Mouse (Mus musculus): ENCODE results near the gene Shpk. TPM values are rescaled to one million over a fixed set of nuclear protein-coding genes. Genes with fewer than 3 reads are reported as not detected.

Shpk gene
- polyA plus RNA-seq (2012; rRNA removed): 4.1 and 4.4 TPM in 2 replicates

DNA sequence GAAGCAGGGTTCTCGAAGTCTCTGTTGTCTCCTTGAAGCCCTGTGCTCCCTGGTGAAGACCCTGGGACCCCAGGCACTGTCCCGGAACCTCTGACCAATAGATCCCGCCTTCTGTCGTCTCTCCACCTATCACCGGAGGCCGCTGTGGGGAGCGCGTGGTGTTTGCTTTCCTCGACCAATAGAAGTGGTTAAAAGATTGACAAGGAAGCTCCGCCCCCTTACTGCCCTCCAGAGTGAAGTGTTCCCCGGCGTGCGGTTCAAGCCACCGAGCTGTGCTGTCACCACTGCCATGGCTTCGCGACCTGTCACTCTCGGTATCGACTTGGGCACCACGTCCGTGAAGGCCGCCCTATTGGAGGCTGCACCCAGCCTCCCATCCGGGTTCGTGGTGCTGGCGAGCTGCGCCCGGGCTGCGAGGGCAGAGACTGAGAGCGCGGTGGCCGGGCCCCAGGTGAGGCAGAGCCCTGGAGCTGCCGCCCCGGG is at the start of gene Shpk:
Gene Shpk (plus strand): TSS at position 231 of the 483 bp plus-strand sequence.
- TF ChIP-seq CTCF (IDR thresholded peaks at IDR 0.05; ENCODE audit: extremely low read depth, insufficient read depth, low read length) (no peak), POLR2A (IDR thresholded peaks at IDR 0.05; ENCODE audit: extremely low read depth, insufficient read depth, low read length) (peak; percentile 78; the same call in 1 of the 2 replicates)
- 0 out of 2 replicates have a peak within 1 kb of the TSS, but pooled peaks have one; percentile 7 for H3K27ac ChIP-seq (ENCODE audit: insufficient read depth, low read length)
- peaks cover 2% of the 10 kb centered on the region; the same call in 1 of the 2 replicates for H3K4me1 ChIP-seq (ENCODE audit: control insufficient read depth, insufficient read depth, low read length)
- peak within 1 kb of the TSS; percentile 48 for H3K4me3 ChIP-seq (ENCODE audit: insufficient read depth, low read length)

DNA sequence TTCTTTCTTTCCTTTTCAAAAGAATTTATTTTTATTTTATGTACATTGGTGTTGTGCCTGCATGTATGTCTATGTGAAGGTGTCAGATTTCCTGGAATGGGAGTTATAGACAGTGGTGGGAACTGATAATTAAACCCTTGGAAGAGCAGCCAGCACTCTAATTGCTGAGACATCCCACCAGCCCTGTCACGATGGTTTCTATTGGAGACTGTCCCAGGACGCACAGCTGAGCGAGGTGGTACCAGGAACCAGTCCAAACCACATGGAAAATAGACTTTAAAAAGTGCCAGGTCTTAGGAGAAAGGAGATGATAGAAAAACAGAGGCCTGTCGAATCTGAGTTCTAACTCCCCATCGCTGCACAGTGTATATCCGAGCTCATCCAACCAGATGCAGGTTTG is 44.2 kb upstream of the Shpk start:
- Histone ChIP-seq H3K4me3 (ENCODE audit: insufficient read depth, low read length) (no peak overlapping the region), H3K4me1 (ENCODE audit: control insufficient read depth, insufficient read depth, low read length) (no peaks in the 10 kb centered on the region), H3K27ac (ENCODE audit: insufficient read depth, low read length) (no peak overlapping the region)
- TF ChIP-seq POLR2A (IDR thresholded peaks at IDR 0.05; ENCODE audit: extremely low read depth, insufficient read depth, low read length) (no peak), CTCF (IDR thresholded peaks at IDR 0.05; ENCODE audit: extremely low read depth, insufficient read depth, low read length) (no peak)

DNA sequence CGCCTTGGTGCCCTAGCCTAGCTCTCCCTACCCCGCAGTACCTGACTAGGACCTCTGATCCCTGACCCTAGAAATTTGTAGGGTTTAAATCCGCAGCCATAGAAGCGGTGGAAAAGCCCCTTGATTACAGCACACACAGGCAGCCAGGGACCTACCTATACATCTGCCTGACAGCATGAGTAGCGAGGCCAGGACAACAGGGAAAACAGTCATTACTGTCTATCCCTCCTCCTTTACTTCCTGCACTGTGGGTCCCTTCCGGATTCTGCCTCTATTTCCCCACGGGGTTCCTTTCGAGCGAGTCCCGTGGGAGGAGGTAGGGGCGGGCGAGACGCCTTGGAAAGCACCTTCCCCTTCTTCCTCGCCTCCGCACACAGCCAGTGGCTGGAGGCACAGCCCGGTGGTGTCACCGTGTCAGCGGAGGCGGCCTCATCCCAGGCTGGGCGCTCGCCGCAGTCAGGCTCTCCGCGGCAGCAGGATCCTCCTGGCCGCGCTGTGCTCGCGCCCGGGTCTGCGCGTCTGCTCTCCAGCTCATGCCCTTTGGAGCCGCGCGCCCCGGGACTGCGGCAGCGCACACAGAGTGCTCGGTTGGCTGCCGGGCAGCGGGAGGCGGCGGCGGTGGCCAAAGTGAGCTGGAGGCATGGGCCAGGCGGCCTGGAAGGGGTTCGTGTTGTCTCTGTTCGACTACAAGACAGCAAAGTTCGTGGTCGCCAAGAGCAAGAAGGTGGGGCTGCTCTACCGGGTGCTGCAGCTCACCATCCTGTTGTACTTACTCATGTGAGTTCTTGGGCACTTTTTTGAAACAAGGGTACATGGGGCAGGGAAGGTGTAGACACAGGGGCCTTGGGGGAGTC is 39.1 kb upstream of the Shpk start, which contains the start of gene P2rx5:
Gene P2rx5 (plus strand): TSS at position 465 of the 854 bp plus-strand sequence.
- peak within 1 kb of the TSS; percentile 34; the same call in 1 of the 2 replicates for H3K4me3 ChIP-seq (ENCODE audit: insufficient read depth, low read length)
- TF ChIP-seq CTCF (IDR thresholded peaks at IDR 0.05; ENCODE audit: extremely low read depth, insufficient read depth, low read length) (no peak), POLR2A (IDR thresholded peaks at IDR 0.05; ENCODE audit: extremely low read depth, insufficient read depth, low read length) (no peak)

DNA sequence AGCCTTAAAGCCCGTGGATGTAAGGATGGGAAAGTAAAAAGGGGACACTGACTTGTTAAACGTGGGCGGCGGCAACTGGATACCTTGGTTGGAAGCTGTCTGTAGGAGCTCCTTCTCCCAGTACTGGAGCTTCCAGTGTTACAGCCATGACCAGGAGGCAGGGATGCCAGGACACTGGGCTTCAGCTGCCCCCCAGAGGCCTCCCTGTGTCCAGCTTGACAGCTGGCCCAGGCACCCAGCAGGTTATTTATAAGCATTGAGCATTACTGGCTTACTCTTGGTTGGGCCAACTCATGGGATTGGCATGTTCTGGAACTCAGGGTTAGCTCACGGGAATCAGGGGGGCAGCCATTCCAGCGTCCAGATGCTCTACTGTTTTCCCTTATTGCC is 38.5 kb upstream of the Shpk start:
- TF ChIP-seq CTCF (IDR thresholded peaks at IDR 0.05; ENCODE audit: extremely low read depth, insufficient read depth, low read length): no peak
- TF ChIP-seq POLR2A (IDR thresholded peaks at IDR 0.05; ENCODE audit: extremely low read depth, insufficient read depth, low read length): no peak
- Histone ChIP-seq H3K4me3 (ENCODE audit: insufficient read depth, low read length) (peak overlapping the region; percentile 34; the same call in 1 of the 2 replicates), H3K4me1 (ENCODE audit: control insufficient read depth, insufficient read depth, low read length) (no peaks in the 10 kb centered on the region), H3K27ac (ENCODE audit: insufficient read depth, low read length) (no peak overlapping the region)

More for the DNA sequence above, 39.1 kb upstream of the Shpk start, which contains the start of gene P2rx5:
- Histone ChIP-seq H3K27ac (ENCODE audit: insufficient read depth, low read length) (no peak within 1 kb of the TSS), H3K4me1 (ENCODE audit: control insufficient read depth, insufficient read depth, low read length) (no peaks in the 10 kb centered on the region)

DNA sequence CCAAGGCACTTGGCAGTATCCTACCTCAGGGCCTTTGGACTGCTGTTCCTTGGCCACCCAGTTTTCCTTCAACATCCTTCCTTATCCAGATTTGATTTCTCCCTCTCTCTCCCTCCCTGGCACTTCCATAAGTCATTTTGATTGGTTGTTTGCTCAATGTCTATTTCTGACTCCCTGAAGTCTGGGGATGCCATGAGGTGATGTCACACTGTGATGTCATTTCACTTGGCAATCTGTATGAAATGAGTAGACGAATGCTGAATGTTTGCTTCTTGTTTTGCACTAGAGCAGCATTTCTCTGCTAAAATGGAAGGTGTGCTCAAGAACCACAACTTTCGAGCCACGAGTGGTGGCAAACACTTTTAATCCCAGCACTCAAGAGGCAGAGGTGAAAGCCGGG is 37.6 kb upstream of the Shpk start:
- H3K4me1 ChIP-seq (ENCODE audit: control insufficient read depth, insufficient read depth, low read length): no peaks in the 10 kb centered on the region
- TF ChIP-seq POLR2A (IDR thresholded peaks at IDR 0.05; ENCODE audit: extremely low read depth, insufficient read depth, low read length) (no peak), CTCF (IDR thresholded peaks at IDR 0.05; ENCODE audit: extremely low read depth, insufficient read depth, low read length) (no peak)
- H3K27ac ChIP-seq (ENCODE audit: insufficient read depth, low read length): no peak overlapping the region
- no peak overlapping the region for H3K4me3 ChIP-seq (ENCODE audit: insufficient read depth, low read length)

DNA sequence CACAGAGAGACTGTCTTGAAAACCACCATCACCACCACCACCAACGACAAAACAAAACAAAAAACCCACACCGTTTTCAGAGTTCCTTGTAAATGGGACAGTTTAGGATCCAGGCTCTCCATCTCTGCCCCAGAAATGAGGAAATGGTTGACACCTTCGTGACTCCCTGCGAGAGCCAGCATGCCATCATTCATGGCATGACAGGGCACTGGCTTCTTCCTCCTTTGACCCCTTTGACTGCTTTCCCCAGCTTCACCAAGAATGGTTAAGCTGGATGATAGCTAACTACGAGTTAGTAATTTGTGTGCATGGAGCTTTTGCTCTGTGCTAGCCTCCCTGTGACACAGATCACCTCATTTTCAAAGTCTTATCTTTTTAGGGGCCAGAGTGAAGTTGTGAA is 37.0 kb upstream of the Shpk start:
- Histone ChIP-seq H3K4me3 (ENCODE audit: insufficient read depth, low read length) (no peak overlapping the region), H3K27ac (ENCODE audit: insufficient read depth, low read length) (no peak overlapping the region), H3K4me1 (ENCODE audit: control insufficient read depth, insufficient read depth, low read length) (no peaks in the 10 kb centered on the region)
- TF ChIP-seq POLR2A (IDR thresholded peaks at IDR 0.05; ENCODE audit: extremely low read depth, insufficient read depth, low read length): no peak
- TF ChIP-seq CTCF (IDR thresholded peaks at IDR 0.05; ENCODE audit: extremely low read depth, insufficient read depth, low read length): no peak

DNA sequence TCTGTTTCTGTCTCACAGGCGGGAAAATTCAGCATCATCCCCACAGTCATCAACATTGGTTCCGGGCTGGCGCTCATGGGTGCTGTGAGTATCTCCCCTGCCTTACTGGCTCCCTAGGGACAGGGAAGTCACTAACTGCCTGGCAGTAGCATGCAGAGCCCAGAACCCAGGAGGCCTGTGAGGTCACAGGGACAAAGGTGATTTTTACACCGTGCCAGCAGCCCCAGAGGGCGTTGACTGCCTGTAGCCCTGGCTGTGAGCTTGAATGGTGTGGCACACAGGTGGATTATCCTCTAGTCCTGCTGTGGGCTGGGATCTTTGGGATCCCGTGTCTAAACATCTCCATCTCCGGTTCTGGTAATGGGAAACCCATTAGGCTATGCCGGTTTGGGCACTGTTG is 31.2 kb upstream of the Shpk start:
- no peak overlapping the region for H3K4me3 ChIP-seq (ENCODE audit: insufficient read depth, low read length)
- no peak for TF ChIP-seq POLR2A (IDR thresholded peaks at IDR 0.05; ENCODE audit: extremely low read depth, insufficient read depth, low read length)
- no peak for TF ChIP-seq CTCF (IDR thresholded peaks at IDR 0.05; ENCODE audit: extremely low read depth, insufficient read depth, low read length)
- no peak overlapping the region for H3K27ac ChIP-seq (ENCODE audit: insufficient read depth, low read length)
- peaks cover 1% of the 10 kb centered on the region; the same call in 1 of the 2 replicates for H3K4me1 ChIP-seq (ENCODE audit: control insufficient read depth, insufficient read depth, low read length)

DNA sequence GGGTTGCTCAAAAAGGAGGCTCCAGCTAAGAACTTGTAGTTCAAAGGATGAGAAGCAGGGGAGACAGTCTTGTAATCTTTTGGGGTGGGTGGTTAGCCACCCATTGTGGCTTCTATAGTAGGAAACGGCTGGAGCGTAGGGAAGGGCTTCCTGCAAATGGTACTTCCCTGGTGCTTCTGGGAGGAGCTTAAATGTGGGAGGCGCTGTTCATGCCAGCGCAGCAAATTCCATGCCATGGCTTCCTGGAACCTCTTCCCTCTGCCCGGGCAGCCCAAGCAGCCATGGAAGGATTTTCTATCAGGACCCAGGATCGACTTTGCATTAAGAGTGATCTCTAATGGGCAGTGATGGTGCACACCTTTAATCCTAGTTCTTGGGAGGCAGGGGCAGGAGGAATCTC is 30.7 kb upstream of the Shpk start:
- Histone ChIP-seq H3K4me1 (ENCODE audit: control insufficient read depth, insufficient read depth, low read length) (peaks cover 1% of the 10 kb centered on the region; the same call in 1 of the 2 replicates), H3K4me3 (ENCODE audit: insufficient read depth, low read length) (no peak overlapping the region), H3K27ac (ENCODE audit: insufficient read depth, low read length) (no peak overlapping the region)
- no peak for TF ChIP-seq CTCF (IDR thresholded peaks at IDR 0.05; ENCODE audit: extremely low read depth, insufficient read depth, low read length)
- no peak for TF ChIP-seq POLR2A (IDR thresholded peaks at IDR 0.05; ENCODE audit: extremely low read depth, insufficient read depth, low read length)

DNA sequence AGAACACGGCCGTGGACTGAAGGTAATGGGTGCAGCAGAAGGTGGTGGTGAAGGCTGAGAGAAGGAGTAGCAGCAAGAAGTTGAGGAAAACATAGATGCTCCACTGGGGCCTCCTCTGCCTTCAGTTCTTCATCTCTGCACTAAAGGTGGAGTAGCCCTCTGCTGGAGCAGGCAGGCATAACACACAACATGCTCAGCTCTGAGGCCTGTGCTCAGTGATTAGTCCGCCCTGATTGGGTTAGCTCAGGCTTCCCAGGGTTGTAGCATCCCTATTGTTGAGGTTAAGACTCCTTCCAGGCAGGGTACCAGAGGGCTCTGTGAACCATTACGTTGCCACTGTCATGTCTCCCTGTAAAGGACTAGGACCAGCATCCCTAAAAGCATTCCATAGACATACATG is 30.0 kb upstream of the Shpk start:
- H3K4me3 ChIP-seq (ENCODE audit: insufficient read depth, low read length): no peak overlapping the region
- TF ChIP-seq POLR2A (IDR thresholded peaks at IDR 0.05; ENCODE audit: extremely low read depth, insufficient read depth, low read length) (no peak), CTCF (IDR thresholded peaks at IDR 0.05; ENCODE audit: extremely low read depth, insufficient read depth, low read length) (peak; percentile 68)
- H3K4me1 ChIP-seq (ENCODE audit: control insufficient read depth, insufficient read depth, low read length): peaks cover 1% of the 10 kb centered on the region; the same call in 1 of the 2 replicates
- no peak overlapping the region for H3K27ac ChIP-seq (ENCODE audit: insufficient read depth, low read length)

Measured in cortical plate, adult 2 months (tissue).